Mouse (Mus musculus) hematopoietic stem cell, adult 5-6 weeks (primary cell): ENCODE measurements around the gene Hoxb8. TPM values are rescaled to one million over a fixed set of nuclear protein-coding genes. Genes with fewer than 3 reads are reported as not detected.
A peak's percentile ranks its signal among the peaks of the same experiment; 100 is the strongest.

ENCODE experiments used
- ATAC-seq, 2 experiments: fragments of 125-278 bp in 1 of 2; replicated peaks in 1 of 2; 2 replicates each; pipeline ENCODE4 v1.8.0; 2016 to 2017; ENCODE audit warnings: inconsistent platforms in 2 of 2, mild to moderate bottlenecking in 2 of 2, moderate number of reproducible peaks in 2 of 2, low read depth in 1 of 2, moderate TSS enrichment in 1 of 2; ENCODE audit not compliant: low FRiP score in 2 of 2, poor library complexity in 2 of 2, severe bottlenecking in 2 of 2, insufficient read depth in 1 of 2, low TSS enrichment in 1 of 2
- total RNA-seq: library from RNA; stranded (forward); fragments of 172-1452, 232-1000 nt; gene quantifications from 2 replicates; pipeline ENCODE4 v1.2.3, GENCODE M21; 2017

Hoxb8 gene
- total RNA-seq: not detected in 2 replicates

DNA sequence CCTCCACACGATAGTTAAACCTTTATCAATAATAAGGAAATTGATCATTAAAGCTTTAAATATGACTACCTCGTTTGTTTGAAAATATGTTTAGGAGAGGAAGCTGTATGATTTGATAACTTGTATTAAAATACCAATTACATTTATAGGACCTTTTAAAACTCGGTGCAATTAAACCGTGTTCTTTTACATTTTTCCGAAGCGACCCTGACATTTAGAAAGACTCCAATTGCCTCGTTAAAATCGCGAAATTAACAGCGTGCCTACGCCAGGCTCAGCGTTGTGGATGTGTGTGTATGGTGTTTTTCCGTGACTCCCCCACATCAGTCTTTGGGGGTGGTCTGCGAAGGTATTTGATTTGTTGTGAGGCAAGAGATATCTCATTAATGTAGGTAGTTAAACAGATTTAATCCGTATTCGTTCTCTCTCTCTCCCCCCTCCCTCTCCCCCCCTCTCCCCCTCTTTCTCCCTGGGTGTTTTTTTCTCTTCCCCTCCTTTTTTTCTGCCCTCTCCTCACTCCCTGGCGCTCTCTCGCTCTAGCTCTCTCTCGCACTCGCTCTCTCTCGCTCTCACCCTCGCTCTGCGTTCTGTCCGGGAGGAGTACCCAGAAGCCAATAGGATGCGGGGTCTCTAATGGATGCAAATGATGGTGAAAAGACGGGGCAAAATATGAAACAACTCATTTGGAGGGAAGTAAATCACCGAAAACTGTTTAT, at the start of gene Hoxb8:
Gene Hoxb8 (plus strand): TSS at position 51 of the 716 bp plus-strand sequence.
- ATAC-seq: no peak

DNA sequence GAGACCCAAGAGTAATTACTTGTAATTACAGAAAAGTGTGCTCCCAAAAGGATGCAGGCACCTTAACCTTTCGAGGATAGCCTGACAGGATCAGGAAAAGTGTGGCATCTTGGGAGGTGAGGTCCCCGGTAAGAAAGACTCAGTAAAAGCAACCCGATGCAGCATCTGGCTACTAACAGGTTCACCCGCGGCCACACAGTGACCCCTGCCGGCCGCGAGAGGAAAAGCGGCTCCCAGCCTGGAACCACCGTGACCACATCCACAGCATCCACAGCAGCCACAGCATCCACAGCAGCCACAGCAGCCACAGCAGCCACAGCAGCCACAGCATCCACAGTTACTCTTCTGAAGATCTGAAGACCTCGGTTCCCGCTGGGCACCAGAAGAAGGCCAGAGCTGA, 46.8 kb upstream of the Hoxb8 start:
- peak; percentile 76 to 83; a peak in 3 of 4 replicates for ATAC-seq

DNA sequence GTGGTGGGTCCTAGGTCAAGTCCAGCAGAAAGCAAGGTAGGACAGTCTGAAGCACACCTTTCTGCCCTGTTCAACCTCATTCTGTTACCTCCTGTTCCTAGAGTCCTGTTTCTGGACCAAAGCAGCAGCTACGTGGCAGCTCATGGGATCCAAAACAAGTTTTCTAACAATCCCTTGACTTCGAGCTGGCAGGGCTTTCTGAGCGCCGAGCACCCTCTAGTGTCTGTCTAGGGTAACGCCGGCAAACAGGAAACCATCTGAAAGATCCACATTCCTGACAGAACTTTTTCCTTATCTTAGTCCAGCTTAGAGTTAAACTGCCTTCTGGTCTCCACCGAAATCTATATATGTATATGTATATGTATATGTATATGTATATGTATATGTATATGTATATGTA, 41.5 kb upstream of the Hoxb8 start:
- ATAC-seq: peak; percentile 36 to 56; a peak in 2 of 4 replicates

DNA sequence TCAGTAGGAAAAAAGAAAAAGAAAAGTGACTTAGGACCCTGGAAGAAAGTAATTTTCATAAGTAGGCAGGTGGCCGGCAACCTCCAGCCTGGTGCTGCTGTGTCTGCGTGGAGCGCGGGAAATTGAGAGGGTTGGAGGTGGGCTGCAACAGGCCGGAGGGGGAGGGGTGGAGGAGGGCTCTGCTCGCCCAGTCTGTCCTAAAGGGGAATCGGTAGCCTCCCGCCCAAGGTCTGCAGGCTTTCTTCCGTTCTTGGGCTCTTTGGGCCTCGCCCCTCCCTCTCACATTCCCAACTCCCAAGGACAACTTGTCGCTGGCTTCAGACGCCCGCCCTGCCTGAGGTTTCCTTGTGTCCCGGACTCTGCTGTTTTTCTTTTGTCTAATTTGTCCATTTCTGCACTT, 30.8 kb upstream of the Hoxb8 start:
- no peak for ATAC-seq

DNA sequence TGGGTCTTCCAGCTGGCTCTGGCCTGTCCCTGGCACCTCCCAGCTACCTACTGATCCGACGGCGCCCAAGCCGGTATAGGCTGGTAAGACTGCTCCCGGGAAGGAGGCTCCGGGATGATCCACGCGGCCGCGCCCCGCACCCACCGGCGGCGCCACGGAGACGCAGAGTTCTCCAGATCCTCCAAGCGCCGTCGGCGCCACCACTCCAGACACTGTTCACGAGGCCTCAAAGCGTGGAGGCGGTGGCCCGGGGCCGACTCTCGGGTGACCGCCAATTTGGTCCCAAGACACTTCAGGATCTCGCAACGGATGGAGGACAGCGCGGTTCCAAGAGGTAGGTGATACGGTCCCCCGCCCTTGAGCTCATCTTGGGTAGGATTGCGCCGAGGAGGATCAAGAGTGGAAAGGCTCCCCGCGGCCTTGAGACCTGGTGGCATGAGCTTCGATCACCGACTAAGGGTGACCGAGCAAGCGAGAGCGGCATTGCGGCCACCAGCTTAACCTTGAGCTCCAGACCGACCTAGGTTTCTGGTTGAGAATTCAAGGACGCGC, 30.1 kb upstream of the Hoxb8 start:
- ATAC-seq: no peak

DNA sequence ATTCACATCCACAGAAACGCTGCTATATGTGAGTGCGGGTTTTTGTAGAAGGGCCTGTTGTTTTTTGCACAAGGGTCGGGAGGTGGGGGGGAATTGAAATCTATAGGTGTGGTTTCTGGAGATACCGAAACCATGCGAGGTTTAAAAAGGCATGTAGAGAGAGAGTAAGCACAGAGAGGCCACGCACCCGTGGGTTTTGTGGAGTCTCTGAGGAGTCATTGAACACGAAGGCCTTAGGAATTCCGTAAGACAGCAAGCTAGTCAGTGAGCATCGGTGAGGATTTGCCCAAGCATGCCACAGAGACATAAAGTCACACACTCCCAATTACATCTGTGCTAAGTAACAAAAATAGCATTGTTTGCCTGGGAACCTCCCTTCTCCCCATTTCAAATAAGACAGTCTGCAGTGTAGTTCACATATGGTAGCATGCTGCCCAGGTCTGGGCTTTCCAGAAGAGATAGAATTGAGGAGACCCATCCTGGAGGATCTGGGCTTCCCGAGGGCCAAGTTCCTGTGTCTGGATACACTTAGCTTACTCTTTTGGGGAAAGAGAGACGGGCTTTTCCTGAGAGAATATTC, 29.1 kb upstream of the Hoxb8 start:
- no peak for ATAC-seq

DNA sequence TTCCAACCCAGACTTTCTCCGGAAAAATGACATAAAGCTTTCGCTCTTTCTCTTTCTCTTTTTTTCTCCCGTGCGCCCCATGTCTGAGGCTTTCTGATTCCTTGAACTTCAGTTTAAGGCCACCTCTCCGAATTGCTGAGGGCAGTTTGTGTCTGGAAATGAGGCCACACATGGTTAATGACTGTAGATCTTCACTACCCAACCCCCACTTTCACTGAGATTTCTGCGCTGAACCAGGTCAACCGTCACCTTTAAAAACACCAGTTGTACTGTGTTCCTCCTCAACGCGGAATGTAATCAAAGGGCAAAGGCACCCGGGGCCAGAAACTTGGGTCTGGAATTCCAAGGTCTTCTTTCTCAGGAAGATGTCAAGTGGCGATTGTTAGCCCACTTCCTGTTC, 27.5 kb upstream of the Hoxb8 start:
- no peak for ATAC-seq

DNA sequence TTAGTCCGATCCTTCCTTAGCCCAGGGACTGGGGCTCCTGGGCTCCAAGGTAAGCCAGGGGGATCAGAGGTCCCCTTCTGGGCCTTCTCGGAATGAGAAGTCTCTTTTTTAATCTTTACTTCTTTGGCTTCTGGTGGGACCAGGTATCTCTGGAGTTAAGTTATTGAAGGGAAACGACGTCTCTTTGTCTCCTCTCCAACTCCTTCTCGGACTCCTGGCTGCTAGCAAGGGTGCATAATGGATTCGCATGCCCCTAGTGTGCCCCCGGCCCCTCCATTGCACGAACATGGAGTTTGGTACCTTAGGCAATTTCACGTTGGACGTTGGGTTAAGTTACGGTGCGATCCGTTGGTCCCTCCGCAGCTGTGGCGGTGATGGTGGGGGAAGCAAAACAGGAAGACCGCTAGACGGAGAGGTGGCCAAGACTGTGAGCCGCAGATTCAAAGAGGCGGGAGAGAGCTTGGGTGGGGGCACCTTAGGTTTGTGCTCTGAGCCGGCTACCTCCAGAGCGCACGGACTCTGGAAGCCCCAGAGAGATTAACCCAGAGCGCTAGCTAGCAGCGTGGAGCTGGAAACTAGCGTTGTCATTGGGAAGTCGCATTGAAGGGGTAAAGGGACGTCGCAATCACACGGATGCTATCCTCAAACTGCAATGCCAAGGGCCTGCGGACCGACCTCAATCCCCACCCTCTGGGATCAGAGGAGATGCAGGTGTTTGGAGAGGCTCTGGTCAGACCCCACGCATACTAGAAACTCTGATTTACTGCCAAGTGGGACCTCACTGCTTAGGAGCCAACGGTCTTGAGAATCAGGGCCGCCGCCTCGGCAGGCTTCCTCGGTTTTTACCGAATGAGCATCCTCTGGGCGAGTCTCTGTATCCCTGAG, 26.4 kb upstream of the Hoxb8 start:
- ATAC-seq: peak in 1 of 2 experiments; percentile 38; a peak in 1 of 4 replicates

DNA sequence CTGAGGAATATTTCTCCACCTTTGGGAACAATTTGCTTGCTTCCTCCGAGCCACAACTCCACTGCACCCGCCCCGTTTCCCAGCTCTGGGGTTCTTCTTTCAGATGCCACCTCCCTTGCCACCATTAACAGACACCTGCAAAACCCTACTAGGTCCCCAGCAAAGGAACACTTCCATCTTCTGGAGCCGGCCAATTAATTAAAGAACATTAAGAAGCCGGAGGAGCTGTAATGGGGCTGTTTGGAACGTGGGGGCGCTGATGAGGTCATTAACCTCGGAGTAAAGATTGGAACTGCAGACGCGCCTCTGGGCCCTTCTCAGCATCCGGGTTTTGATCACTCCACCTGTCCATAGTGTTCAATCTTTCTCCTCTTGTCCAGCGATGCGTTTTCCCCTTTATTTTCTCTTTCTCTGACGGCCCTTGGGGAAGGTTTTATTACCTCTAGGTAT, 25.7 kb upstream of the Hoxb8 start:
- ATAC-seq: no peak

DNA sequence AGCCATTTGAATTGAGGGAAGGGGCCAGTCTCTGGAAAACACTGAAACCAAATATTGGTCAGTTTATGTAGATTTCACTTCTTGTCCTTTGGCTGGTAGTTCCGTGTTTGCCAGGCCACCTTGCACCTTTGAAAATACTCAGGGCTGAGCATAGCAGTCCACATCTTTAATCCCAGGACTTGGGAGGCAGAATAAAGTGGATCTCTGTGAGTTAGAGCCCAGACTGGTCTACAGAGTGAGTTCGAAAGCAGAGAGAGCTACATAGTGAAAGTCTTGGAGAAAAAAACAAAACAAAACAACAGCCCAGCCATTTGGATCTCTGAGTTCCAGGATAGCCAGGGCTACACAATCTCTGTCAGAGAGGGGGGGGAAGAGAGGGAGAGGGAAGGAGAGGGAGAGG, 24.6 kb upstream of the Hoxb8 start:
- no peak for ATAC-seq

DNA sequence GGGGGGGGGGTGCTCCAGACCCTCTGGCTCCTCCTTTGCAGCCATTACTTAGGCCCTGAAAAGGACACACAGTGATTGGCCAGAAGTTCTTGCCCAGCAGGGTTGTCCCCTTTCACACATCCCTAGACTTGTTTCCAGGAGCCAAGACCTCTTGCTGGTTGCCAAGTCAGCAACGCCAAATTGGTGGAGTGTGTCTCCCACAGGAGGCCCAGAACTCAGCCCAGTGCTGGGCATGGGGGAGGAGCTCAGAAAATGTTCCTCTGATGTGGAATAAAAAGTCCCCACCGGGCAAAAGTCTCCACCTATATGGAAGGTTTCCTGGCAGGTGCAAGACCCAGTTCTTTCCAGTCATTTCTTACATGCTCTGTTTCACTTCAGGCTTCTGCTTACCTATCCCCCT, 22.7 kb upstream of the Hoxb8 start:
- ATAC-seq: no peak

DNA sequence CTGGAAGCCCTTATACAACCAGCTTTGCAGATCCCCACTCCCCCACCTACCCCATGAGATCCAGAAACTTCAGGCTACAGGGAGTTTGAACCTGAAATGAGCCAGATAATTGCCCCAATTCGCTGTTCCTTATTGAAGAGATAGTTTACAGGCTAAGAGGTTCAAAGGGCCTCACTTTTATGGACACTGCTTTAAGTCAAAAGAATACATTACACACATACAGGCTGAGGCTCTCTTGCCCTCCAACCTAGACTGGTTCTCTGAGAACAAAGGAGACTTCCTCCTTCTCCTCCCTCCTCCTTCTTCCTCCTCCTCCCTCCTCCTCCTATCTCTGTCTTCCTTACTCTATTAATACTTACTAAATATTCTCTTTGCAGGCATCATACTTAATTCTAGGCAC, 22.2 kb upstream of the Hoxb8 start:
- no peak for ATAC-seq

DNA sequence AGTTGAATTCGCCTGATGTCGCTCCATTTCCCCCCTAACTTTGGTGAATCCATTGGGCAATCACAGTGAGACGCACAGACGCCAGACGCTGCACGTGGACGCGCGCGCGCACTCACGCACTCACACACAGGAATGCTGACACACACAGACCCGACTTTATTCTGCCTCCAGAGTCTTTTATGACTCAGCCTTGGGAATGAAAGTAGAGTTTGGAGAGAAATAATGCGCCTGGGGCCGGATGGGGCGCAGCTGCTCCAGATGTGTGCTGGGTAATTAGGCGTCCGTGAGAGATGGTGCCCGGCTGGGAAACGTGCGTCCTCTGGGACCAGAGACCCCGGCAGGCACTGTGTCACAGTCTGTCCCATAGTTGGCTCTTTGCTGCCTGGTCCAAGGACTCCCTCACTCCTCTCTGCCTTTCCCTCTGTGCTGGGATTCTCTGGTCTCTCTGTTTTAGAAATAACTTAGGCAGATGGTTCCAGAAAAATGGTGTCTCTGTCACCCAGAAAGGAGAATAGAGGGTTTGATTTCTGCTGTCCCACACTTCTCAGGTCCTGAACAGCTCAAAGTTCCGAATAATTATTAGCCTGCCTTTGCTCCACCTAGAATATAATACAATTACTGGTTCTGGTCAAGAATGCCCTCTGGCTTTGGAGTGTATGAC, 21.3 kb upstream of the Hoxb8 start:
- ATAC-seq: no peak

DNA sequence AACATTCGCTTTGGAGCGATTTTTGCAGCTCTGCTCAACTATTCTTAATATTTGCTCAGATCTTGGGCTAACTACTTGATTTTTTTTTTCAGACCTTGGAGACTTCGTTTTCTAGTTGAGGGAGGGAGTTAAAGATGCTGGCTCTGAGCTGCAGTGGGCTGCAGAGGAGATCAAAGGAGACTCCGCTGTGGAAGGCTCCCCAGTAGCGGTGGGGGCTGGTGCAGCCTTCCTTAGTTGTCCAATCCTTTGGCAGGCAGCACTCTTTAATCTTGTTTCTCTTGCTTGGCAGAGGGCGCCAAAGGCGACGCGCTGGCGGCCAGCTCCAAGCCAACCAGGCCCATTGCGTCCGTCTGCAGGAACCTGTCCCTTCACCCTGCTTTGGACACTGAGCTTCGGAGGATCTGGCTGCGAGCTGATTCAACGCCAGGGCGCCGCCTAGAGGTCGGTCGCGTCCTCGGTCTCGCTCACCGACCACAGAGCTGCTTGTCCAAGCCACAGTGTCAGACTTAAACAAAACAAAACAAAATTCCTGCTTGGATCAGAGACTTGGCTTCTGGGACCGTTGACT, 20.3 kb upstream of the Hoxb8 start:
- peak; percentile 65 to 74 for ATAC-seq

DNA sequence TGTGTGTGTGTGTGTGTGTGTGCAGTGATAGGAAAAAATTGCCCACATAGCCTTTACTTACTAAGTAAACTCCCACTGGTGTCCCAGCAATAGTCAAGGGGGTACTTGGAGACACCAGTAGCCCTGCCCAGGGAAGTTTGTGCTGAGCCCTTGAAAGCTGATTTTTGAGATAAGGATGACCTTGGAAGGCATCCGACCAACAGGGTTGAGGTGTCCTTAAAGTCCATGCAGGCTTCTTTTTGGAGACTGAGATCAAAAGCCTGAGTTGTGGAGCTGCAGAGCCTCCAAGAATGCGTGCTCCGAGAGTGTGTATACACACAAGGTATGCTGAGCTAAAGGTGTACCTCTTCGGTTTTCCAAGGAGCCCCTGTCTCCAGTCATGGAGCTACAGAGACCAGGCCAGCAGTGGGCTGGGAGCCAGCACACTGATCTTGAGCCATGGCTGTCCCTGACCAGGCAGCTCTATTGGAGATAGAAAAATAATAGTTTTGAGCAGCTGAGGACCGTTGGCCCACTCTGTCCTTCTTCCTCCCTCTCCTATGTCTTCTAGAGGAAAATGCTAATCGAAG, 19.4 kb upstream of the Hoxb8 start:
- ATAC-seq: no peak

DNA sequence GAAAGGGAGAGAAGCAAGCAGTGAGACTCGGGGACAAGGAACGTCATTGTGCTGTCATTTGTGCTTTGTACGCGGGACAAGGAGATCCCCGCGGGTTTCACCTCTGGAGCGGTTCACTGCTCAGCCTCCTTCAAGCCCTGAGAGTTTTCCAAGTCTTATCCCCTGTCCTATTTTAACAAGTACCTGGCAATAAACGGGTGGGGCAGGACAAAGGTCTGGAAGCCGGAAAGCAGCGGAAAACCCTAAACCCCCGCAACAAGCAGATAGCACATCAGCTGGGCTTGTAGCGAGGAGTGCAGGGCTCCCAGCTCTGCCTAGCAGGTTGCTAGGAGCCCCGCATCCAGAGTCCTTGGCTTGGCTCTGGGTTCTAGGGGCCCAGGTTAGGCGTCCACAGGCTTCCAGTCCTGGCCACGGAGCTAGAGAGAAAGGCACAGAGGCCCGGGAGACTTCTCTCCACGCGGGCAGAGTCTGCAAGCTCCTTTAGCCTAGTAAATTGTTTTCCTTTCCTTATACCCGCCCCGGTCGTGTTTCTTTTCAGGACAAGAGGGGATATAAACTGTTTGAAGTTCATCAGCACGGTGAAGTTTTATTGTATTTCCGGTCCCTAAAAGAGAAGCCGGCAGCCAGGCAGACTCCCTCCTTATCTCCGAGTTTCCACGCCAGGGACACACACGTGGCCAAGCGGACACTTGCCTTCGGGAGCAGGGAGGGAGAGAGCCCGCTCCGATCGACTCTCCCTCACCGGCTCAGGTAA, 17.9 kb upstream of the Hoxb8 start:
- no peak for ATAC-seq
